Comparison of ENCODE assay signal across 8 mouse cellular contexts in the genomic region with DNA sequence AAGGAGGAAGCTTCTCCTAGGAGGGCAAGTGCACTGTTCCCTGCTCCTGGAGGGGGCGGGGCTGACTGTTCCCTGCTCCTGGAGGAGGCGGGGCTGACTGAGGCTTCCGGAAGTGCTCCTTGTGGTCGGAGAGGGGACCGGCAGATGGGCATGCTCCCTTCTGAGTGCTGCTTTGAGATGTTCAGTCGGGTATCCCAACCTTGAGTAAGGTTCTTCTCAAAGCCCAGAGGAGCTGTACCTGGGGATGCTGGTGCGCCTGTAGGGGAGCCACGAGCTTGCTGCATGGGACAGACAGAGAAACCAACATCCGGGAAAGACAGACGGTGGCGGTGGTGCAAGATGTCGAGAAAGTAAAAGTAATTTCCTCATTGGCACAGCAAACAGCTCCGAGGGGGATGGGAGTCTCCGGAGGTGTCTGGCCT.
DNase-seq lines count a peak whose midpoint lies in the region; ATAC-seq lines count a peak whose summit lies in the region.

No protein-coding gene starts in this region.

- H3K9ac ChIP-seq in embryonic facial prominence, embryonic 11.5 days (replicated peaks; ENCODE audit: low read length), result peak overlapping the region; percentile 32; the same call in 1 of the 2 replicates
- H3K9ac ChIP-seq in heart, embryonic 14.5 days (ENCODE audit: low read length), result peak overlapping the region; percentile 47; the same call in 1 of the 2 replicates
- H3K9ac ChIP-seq in kidney, embryonic 16.5 days (replicated peaks; ENCODE audit: low read length), result peak overlapping the region; percentile 48

- no peaks in the 10 kb centered on the region for H3K4me1 ChIP-seq in embryonic facial prominence, embryonic 11.5 days (ENCODE audit: control insufficient read depth, insufficient read depth, low read length)
- H3K4me1 ChIP-seq in heart, embryonic 14.5 days (ENCODE audit: control insufficient read depth in 2 of 2, insufficient read depth in 2 of 2, low read length in 2 of 2), result peaks cover 14 to 19% of the 10 kb centered on the region in 2 experiments; a peak in 3 of 4 replicates
- 0 out of 2 replicates have a peak, but pooled peaks cover 6% of the 10 kb centered on the region for H3K4me1 ChIP-seq in kidney, embryonic 16.5 days (ENCODE audit: insufficient read depth, low read length)

- ATAC-seq in embryonic facial prominence, embryonic 11.5 days (replicated peaks; ENCODE audit: insufficient number of reproducible peaks, low FRiP score, low TSS enrichment, low read depth), result 0 out of 2 replicates have a peak, but pooled peaks have one; percentile 49
- no peak for ATAC-seq in heart, embryonic 14.5 days (ENCODE audit: insufficient number of reproducible peaks, insufficient read depth, low FRiP score, low read depth)
- peak; percentile 72; the same call in 1 of the 2 replicates for ATAC-seq in kidney, embryonic 16.5 days (ENCODE audit: low FRiP score, low TSS enrichment)

- H3K27me3 ChIP-seq in embryonic facial prominence, embryonic 11.5 days (ENCODE audit: control insufficient read depth, insufficient read depth, low read length), result no peaks in the 10 kb centered on the region
- no peaks in the 10 kb centered on the region for H3K27me3 ChIP-seq in heart, embryonic 14.5 days (ENCODE audit: control insufficient read depth, insufficient read depth, low read length)
- H3K27me3 ChIP-seq in kidney, embryonic 16.5 days (ENCODE audit: insufficient read depth, low read length), result no peaks in the 10 kb centered on the region

- peak overlapping the region; percentile 41 for H3K4me2 ChIP-seq in embryonic facial prominence, embryonic 11.5 days (ENCODE audit: low read depth, low read length)
- peak overlapping the region; percentile 66 for H3K4me2 ChIP-seq in heart, embryonic 14.5 days (ENCODE audit: low read length)
- H3K4me2 ChIP-seq in kidney, embryonic 16.5 days (replicated peaks; ENCODE audit: low read depth, low read length), result peak overlapping the region; percentile 60

- peak; percentile 22 for DNase-seq in gastrocnemius, adult 18-20 months (ENCODE audit: low spot score)
- DNase-seq in gastrocnemius, adult 8-10 months (ENCODE audit: low spot score in 2 of 2), result no peak
- peak; percentile 77 for DNase-seq in embryonic facial prominence, embryonic 11.5 days (ENCODE audit: low spot score)
- peak; percentile 66 for DNase-seq in lung, postnatal 14 days
- peak; percentile 32 to 51 for DNase-seq in spleen, postnatal 36 days (ENCODE audit: low spot score in 2 of 2)
- DNase-seq in layer of hippocampus, postnatal 36 days, result no peak

- 8% methylated on average over 14 of the region's 14 CpGs for WGBS in embryonic facial prominence, embryonic 11.5 days
- 11% methylated on average over 14 of the region's 14 CpGs for WGBS in heart, embryonic 14.5 days
- 10% methylated on average over 14 of the region's 14 CpGs for WGBS in kidney, embryonic 16.5 days

- no peaks in the 10 kb centered on the region for H3K9me3 ChIP-seq in embryonic facial prominence, embryonic 11.5 days (replicated peaks; ENCODE audit: control insufficient read depth, low read length)
- H3K9me3 ChIP-seq in heart, embryonic 14.5 days (ENCODE audit: control insufficient read depth, low read length), result no peaks in the 10 kb centered on the region
- H3K9me3 ChIP-seq in kidney, embryonic 16.5 days (ENCODE audit: low read length), result no peaks in the 10 kb centered on the region

- H3K27ac ChIP-seq in embryonic facial prominence, embryonic 11.5 days (replicated peaks; ENCODE audit: low read depth, low read length), result no peak overlapping the region
- H3K27ac ChIP-seq in heart, embryonic 14.5 days (replicated peaks in 1 of 2; ENCODE audit: control insufficient read depth in 1 of 2, insufficient read depth in 1 of 2, low read depth in 2 of 2, low read length in 2 of 2), result no peak overlapping the region
- no peak overlapping the region for H3K27ac ChIP-seq in kidney, embryonic 16.5 days (ENCODE audit: low read length)

- peak overlapping the region; percentile 29 for H3K4me3 ChIP-seq in embryonic facial prominence, embryonic 11.5 days (ENCODE audit: low read depth, low read length)
- peak overlapping the region; percentile 32 to 51 for H3K4me3 ChIP-seq in heart, embryonic 14.5 days (ENCODE audit: control insufficient read depth in 1 of 2, insufficient read depth in 1 of 2, low read depth in 1 of 2, low read length in 2 of 2)
- H3K4me3 ChIP-seq in kidney, embryonic 16.5 days (ENCODE audit: low read length), result peak overlapping the region; percentile 42

- H3K36me3 ChIP-seq in embryonic facial prominence, embryonic 11.5 days (replicated peaks; ENCODE audit: control insufficient read depth, insufficient read depth, low read depth, low read length), result no peaks in the 10 kb centered on the region
- no peaks in the 10 kb centered on the region for H3K36me3 ChIP-seq in heart, embryonic 14.5 days (ENCODE audit: control insufficient read depth, insufficient read depth, low read length)
- no peaks in the 10 kb centered on the region for H3K36me3 ChIP-seq in kidney, embryonic 16.5 days (ENCODE audit: insufficient read depth, low read length)

Comparison
In these comparisons a context has a peak if more than half of its experiments do, and no peak if none do; other contexts are left out.
1. DNase-seq: peak in gastrocnemius, adult 18-20 months (single experiment), embryonic facial prominence, embryonic 11.5 days (single experiment), lung, postnatal 14 days (single experiment) and spleen, postnatal 36 days (2 of 2); none in gastrocnemius, adult 8-10 months (0 of 2) and layer of hippocampus, postnatal 36 days (0 of 2).
2. Peak in every context shown above with its lines, with median percentiles within 50 percentile points of each other: H3K4me2 ChIP-seq, H3K4me3 ChIP-seq and H3K9ac ChIP-seq.